Mouse (Mus musculus) brain, embryonic 14.5 days (tissue): ENCODE data around the gene Rab40c. TPM values are rescaled to one million over a fixed set of nuclear protein-coding genes. Genes with fewer than 3 reads are reported as not detected.

Experiments
- DNase-seq: peaks from one replicate; pipeline ENCODE4 v3.0.0-alpha.2; 2011; ENCODE audit warnings: low read depth
- CTCF ChIP-seq: fragments of 200-500 bp; IDR thresholded peaks from 2 replicates; pipeline ENCODE4 v1.5.1; 2012; ENCODE audit warnings: inconsistent platforms, mild to moderate bottlenecking, moderate library complexity, borderline replicate concordance; ENCODE audit not compliant: insufficient read depth, insufficient read length; ENCODE audit errors: extremely low read depth
- POLR2A ChIP-seq: fragments of 200-500 bp; IDR thresholded peaks from 2 replicates; pipeline ENCODE4 v1.6.1; 2012; ENCODE audit warnings: mild to moderate bottlenecking, inconsistent platforms, borderline replicate concordance; ENCODE audit not compliant: poor library complexity, insufficient read depth, insufficient read length, severe bottlenecking; ENCODE audit errors: extremely low read depth
- polyA plus RNA-seq: library from polyadenylated mRNA; depleted of rRNA; stranded (reverse); fragments of >200 nt; gene quantifications from 2 replicates; pipeline ENCODE4 v1.2.3, GENCODE M21; 2012

Rab40c gene
- polyA plus RNA-seq, 1 experiment = 88.3 TPM

DNA sequence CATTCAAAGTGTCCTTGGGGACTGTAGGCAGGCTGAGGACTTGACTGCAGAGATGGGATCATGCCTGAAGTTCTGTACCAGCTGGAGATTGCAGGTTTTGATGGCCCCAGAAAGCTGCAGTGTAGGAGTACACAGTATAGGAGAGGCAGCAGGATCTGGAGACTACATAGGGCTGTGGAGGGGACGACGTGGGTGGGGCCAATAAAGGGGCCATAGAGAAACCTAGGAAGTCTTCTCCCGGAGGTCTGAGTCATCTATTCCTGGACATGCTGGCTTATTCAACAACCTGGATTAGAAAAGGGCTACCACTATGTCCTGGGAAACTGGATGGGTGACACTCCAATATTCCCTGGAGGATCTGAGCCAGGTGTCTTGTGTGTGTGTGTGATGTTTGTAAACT, 36.2 kb upstream of the Rab40c start:
- TF ChIP-seq POLR2A (no peak), CTCF (no peak)
- DNase-seq = no peak

DNA sequence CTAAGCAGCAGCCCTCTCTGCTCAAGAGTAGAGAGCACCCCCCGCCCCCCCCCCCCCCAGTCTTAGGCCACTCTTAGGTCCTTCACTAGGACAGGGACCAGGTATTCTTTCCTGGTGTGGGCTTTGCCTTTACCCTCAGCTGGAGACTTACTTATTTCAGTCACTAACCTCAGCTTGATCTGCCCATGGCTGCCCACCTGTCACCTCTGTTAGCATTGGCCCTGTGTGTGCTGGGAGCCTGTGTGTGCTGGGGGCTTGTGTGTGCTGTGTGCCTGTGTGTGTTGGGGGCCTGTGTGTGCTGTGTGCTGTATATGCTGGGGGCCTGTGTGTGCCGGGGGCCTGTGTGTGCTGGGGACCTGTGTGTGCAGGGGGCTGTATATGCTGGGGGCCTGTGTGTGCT, 35.1 kb upstream of the Rab40c start:
- DNase-seq = no peak
- no peak for TF ChIP-seq CTCF
- no peak for TF ChIP-seq POLR2A

DNA sequence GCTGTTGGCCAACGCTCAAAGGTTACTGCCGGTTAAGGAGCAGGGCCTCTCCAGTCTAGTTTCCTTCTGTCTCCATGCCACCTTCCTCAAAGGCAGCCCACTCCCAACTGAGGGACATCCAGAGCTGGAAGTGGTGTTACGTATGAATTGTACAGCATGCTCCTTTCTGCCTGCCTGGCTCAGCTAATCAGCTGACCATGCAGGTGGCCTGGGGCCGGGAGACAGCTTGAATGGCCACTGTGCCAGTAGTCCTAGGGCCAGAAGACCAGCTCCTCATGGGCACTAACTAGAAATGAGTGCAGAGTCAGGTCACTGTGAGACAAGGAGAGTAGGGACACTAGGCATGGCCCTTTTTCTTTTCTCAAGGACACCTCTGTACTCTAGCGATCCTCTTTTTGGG, 33.6 kb upstream of the Rab40c start:
- no peak for DNase-seq
- TF ChIP-seq CTCF = no peak
- no peak for TF ChIP-seq POLR2A

DNA sequence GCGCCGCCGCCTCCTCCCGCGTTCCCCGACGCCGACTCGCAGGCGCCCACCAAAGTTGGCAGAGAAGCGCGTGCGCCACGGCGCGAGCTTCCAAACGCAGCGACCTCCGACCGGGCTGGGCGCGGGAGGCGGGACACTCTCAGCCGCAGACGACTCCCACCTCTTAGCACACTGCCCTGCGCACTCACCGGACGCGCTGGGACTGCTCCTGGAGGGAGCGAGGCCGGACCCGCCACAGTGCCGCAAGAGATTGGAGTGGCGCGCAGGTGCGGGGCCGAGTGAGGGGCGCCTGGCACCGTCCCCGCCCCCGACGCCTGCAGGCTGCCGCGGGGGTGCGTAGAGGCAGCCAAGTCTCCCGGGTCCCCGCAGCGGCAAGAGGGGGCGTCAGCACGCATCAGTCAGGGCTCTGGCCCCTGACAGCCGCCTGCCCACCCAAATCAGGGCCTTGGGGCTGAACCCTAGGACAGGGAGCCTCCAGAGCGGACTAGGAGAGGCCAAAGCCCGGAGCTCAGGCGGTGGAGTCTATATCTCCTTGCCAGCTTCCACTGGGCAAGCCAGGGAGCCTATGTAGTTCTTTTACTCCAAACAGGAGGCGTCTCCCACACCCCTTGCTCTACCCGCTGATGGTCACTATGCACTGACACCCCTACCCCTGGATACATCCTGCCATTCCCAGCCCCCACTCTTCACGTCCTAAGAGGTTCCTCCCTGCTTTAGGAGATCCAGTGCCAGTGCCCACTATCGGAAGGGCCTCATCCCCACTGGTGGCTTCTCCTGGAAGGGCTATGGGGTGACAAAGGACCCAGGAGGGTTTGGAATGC, 32.5 kb upstream of the Rab40c start, which contains the start of gene A930017K11Rik:
TSS of gene A930017K11Rik (minus strand) at position 763 of the 821 bp plus-strand sequence.
- TF ChIP-seq POLR2A = no peak
- no peak for TF ChIP-seq CTCF
- no peak for DNase-seq

DNA sequence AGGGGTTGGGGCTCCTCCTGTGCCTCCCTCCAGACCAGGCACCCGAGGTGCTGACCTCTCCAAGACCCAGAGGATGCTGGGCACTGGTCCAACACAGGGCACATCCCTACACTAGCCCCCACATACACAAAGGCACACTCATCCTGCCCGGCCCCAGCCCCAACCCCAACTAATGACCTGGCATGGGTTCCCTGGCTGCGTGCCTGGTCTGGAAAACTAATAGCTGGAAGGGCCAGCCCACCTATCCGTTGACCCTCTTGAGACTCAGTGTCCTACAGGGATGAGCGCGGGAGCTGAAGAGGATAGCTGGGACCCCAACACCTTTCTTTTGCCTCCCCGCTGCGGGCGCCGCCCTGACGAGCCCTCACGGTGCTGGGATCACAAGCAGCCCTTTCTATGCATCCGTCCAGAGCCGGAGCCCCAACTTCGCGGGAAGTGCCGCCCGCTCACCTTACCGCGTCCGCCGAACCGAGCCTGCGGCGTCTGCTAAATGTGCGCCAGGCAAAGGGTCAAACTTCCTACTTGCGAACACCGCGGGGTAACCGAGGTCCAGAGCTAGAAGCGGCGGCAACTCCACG, 31.8 kb upstream of the Rab40c start:
- DNase-seq = no peak
- no peak for TF ChIP-seq CTCF
- TF ChIP-seq POLR2A = no peak

DNA sequence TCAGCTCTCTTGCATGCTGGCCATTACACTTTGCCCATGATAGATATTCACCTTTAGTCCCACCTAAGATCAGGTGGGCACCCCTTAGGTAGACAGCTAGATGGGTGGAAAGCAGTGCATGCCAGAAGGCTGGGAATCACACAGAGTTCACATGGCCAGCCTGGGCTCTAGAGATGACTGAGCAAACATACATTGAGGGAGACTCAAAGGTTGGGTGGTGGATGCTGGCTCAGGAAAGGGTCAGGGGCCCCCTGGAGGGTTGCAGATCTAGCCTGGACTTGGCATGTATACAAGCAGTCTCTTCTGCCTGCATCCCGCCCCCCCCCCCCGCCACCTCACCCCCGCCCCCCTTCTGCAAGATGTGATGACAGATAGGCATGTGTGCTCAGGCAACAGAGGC, 31.2 kb upstream of the Rab40c start:
- no peak for TF ChIP-seq POLR2A
- no peak for TF ChIP-seq CTCF
- DNase-seq = no peak

DNA sequence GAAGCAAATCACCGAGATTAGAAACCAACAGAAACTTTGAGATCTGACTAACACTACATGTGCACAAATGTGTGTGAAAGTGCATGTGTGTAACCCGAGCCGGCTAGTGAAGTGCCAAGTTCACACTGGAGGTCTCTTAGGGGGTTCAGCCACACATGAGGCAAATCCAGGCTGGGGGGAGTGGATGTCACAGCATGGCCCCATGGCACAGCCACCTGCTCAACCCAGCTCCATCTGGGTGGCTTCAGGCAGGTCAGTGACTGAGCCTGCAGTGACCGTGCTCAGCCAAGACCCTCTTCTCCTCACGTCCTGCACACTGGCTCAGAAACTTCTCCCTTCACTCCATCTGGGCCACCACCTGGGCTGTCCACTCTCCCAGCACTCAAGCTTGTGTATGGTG, 30.5 kb upstream of the Rab40c start:
- DNase-seq = no peak
- TF ChIP-seq CTCF (no peak), POLR2A (no peak)

DNA sequence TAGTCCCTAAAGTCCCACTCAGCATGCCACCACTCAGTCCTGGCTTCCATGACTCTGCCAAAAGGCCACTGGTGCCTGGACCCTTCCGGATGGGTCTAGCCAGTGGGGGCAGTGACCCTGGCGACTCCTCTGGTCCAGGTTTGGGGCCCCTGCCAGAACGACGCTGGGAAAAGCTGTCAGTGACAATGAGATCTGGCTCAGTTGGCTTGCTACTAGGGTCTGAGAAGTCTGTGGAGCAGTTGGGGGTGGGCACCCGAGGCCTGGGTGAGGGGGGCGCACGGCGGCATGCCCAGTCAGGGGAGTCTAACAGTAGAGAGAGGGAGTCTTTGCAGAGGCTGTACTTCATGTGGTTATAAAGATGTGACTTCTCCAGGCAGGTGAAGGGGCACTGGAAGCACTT, 28.5 kb upstream of the Rab40c start:
- no peak for DNase-seq

DNA sequence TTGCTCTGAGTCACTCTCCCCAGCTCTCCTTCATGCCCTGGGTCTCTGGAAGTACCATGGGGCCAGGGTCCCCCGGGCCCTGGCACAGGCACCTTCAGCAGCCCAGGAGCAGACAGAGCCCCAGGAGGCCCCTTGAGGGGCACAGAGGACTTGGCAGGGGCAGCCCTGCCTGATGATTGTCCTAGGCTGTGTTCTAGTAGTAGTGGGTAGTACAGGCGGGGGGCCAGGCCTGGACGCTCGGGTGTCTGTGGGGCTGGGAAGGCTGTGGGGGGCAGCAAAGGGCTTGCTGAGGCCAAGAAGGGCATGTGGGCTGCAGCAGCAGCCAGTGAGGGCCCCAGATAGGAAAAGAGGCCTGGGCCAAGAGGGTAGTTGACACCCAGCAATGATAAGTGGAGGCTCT, 28.0 kb upstream of the Rab40c start:
- no peak for DNase-seq

More for the DNA sequence above, 28.5 kb upstream of the Rab40c start:
- TF ChIP-seq POLR2A (no peak), CTCF (no peak)

DNA sequence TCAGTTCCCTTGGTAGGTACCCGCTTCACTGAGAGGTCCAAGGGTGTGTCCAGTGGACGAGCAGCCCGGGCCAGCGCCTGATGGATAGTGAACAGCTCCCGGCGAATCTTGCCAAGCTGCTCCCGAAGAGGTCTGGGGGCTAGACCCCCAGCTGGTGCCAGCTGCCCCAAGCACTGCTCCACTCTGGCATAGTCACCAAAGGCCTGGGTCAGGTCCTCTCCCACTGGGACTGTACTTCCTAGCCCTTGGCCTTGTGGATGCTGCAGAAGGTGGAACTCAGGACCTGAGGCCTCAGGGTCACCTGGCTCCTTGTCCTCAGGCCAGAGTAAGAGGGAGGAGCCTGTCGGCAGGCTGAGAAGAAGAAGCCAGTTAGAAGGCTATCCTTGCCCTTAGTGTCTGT, 27.4 kb upstream of the Rab40c start:
- TF ChIP-seq CTCF = no peak
- no peak for TF ChIP-seq POLR2A
- no peak for DNase-seq

More for the DNA sequence above, 28.0 kb upstream of the Rab40c start:
- TF ChIP-seq POLR2A (no peak), CTCF (no peak)

DNA sequence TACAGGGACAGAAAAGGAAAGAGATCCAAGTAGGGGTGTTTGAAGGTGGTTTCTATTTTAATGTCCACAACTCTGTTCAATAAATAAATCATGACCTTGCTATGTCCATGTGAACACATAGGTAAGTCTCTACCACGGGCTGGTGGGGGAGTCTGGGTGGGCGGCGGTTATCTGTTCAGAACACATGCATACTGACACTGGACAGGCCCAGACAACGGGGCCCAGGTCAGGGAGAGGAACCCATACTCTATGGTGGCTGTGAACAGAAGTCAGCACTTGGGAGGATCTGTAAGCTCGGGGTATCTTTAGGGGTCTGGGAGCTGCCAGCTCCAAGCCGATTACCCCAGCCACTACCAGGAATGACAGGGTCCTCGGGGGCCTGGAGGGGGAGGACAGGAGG, 26.8 kb upstream of the Rab40c start:
- DNase-seq = no peak
- no peak for TF ChIP-seq CTCF
- no peak for TF ChIP-seq POLR2A
